Mouse (Mus musculus) forebrain, embryonic 10.5 days (tissue): ENCODE results near the gene Golim4. TPM values are rescaled to one million over a fixed set of nuclear protein-coding genes. Genes with fewer than 3 reads are reported as not detected.
"Not testable (repeated sequence)": the region's sequence is repeated elsewhere in the genome, so short reads cannot be mapped to it uniquely, and the experiment has no call there.

ENCODE experiments used
- DNase-seq: peaks from one replicate; pipeline ENCODE4 v3.0.0-alpha.2; 2017; ENCODE audit warnings: low spot score; ENCODE audit errors: extremely low spot score
- H3K27ac ChIP-seq: fragments of 300-500 bp; sonication (generic); 2 replicates; pipeline ENCODE4 v1.5.1; 2016; ENCODE audit warnings: mild to moderate bottlenecking
- H3K27me3 ChIP-seq: fragments of 300-500 bp; sonication (generic); 2 replicates; pipeline ENCODE4 v1.6.1; 2016; ENCODE audit warnings: mild to moderate bottlenecking; ENCODE audit not compliant: poor library complexity, severe bottlenecking
- H3K36me3 ChIP-seq: fragments of 300-500 bp; sonication (generic); replicated peaks from 2 replicates; pipeline ENCODE4 v1.6.1; 2016; ENCODE audit warnings: mild to moderate bottlenecking, moderate library complexity
- H3K4me1 ChIP-seq: fragments of 300-500 bp; sonication (generic); 2 replicates; pipeline ENCODE4 v1.6.1; 2016
- H3K4me3 ChIP-seq: fragments of 300-500 bp; sonication (generic); 2 replicates; pipeline ENCODE4 v1.5.1; 2016; ENCODE audit warnings: mild to moderate bottlenecking, moderate library complexity
- H3K9me3 ChIP-seq: fragments of 300-500 bp; sonication (generic); 2 replicates; pipeline ENCODE4 v1.6.1; 2016; ENCODE audit warnings: mild to moderate bottlenecking, moderate library complexity
- WGBS: fragments of 180-500 bp; shearing (Covaris S2); methylation state at CpG from one replicate; pipeline ENCODE4 v1.1.7; 2016; 5-methylcytosine and 5-hydroxymethylcytosine counted together
- polyA plus RNA-seq: library from polyadenylated mRNA; unstranded; fragments of >200 nt; fragmentation: Nextera tagmentation; extraction: Ambion mirVana; gene quantifications from 2 replicates; pipeline ENCODE4 v1.2.1, GENCODE M21; 2016

Gene Golim4
- 50.1 and 57.1 TPM in 2 replicates for polyA plus RNA-seq

DNA sequence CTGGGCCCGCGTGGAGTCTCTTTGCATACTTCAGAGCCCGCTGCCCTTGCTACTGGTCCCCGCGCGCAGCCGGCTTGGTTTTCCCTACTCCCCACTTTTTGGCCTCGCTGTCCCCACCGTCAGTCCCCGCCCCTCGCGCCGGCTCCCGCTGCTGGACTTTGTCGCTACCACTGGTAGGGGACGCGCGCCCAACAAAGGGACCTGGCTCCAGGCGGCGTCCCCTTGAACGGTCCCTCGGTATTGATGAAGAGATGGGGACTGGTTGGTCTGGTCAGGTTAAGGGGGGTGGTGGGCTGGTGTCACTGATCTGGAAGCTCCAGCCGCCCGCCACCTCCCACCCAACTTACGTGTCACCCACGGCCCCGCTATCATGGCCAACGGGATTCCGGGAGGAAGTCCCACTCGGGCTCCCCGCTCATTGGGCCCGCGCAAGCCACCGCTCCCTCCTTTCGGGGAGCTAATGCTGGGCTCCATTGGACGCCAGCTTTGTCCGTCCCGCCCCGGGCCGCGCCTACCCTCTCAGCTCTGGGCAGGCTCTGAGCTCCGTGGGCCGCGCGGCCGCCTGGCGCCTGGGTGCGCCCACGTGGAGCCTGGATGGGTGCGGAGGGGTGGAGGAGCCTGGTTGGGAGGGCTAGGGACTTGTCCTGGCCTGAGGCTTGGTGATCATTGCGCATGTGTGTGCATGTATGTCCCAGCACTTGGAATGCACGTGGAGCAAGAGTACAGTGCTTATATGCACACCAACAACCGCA is at the start of gene Golim4:
Golim4 (minus strand) TSS at position 399 of the 752 bp plus-strand sequence.
- H3K9me3 ChIP-seq: no peaks in the 10 kb centered on the region
- DNase-seq: peak; percentile 92
- H3K36me3 ChIP-seq: peaks cover 11% of the 10 kb centered on the region
- WGBS: 2% methylated on average over 53 of the region's 53 CpGs
- peak within 1 kb of the TSS; percentile 79 for H3K4me3 ChIP-seq
- peaks cover 37% of the 10 kb centered on the region for H3K4me1 ChIP-seq
- H3K27ac ChIP-seq: peak within 1 kb of the TSS; percentile 94
- no peaks in the 10 kb centered on the region for H3K27me3 ChIP-seq

DNA sequence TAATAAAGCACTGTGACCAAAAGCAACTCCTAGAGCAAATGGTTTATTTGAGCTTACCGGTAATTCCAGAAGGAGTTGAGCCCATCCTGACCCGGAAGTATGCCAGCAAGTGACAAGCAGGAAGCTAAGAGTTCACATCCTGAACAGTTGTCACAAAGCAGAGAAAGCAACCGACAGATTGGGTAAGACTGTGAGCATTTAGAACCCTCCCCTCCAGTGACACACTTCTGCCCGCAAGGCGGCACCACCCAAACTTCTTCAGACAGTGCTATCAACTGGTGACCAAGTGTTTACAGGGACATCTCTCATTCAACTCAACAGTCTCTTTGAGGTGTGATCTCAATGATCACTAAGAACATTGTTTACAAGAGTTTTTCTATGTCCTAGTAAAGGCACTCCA is 48.9 kb upstream of the Golim4 start:
- WGBS: 90% methylated on average over 5 of the region's 5 CpGs
- no peak for DNase-seq
- Histone ChIP-seq H3K27me3 (no peaks in the 10 kb centered on the region), H3K4me3 (no peak overlapping the region), H3K9me3 (no peaks in the 10 kb centered on the region), H3K4me1 (no peaks in the 10 kb centered on the region), H3K36me3 (no peaks in the 10 kb centered on the region), H3K27ac (no peak overlapping the region)

DNA sequence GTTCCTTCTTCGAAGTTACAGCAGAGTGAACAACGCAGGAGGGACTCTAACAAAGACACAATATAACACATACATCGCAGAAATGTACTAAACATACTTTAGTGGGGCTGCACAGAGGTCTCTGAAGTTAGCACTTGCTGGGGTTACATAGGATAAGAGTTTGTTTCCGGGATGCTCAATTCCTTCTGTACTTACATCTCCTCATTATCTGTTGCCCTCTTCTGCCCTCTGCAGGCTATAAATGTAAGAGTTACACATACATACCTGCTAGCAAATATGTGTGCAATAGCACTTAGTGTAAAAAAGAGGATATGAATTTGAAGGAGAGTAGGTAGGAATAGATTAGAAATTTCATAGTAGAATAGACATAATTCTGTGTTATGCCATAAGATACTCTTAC is 44.4 kb upstream of the Golim4 start:
- no peak overlapping the region for H3K4me3 ChIP-seq
- H3K4me1 ChIP-seq: no peaks in the 10 kb centered on the region
- no peak overlapping the region for H3K27ac ChIP-seq
- WGBS: 51% methylated on average over 4 of the region's 4 CpGs
- H3K27me3 ChIP-seq: no peaks in the 10 kb centered on the region
- DNase-seq: no peak
- no peaks in the 10 kb centered on the region for H3K9me3 ChIP-seq
- H3K36me3 ChIP-seq: no peaks in the 10 kb centered on the region

DNA sequence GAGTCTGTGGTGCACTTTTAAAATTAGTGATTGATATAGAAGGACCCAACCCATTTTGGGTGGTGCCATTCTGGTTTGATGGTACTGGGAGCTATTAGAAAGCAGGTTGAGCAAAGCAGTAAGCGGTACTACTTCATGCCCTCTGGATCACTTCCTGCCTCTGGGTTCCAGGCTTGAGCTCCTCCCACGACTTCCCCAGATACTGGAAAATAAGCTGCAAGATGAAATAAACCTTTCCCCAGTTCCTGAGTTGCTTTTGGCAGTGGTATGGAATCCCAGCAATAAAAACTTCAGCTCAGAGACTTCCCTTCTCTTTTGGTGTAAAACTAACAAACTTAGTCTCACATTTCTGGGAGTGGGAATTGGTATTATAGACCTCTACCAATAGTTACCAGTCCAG is 43.7 kb upstream of the Golim4 start:
- WGBS: 71% methylated on average over 2 of the region's 2 CpGs
- Histone ChIP-seq H3K36me3 (no peaks in the 10 kb centered on the region), H3K4me3 (no peak overlapping the region), H3K4me1 (no peaks in the 10 kb centered on the region), H3K27ac (no peak overlapping the region), H3K27me3 (no peaks in the 10 kb centered on the region), H3K9me3 (no peaks in the 10 kb centered on the region)
- DNase-seq: no peak

DNA sequence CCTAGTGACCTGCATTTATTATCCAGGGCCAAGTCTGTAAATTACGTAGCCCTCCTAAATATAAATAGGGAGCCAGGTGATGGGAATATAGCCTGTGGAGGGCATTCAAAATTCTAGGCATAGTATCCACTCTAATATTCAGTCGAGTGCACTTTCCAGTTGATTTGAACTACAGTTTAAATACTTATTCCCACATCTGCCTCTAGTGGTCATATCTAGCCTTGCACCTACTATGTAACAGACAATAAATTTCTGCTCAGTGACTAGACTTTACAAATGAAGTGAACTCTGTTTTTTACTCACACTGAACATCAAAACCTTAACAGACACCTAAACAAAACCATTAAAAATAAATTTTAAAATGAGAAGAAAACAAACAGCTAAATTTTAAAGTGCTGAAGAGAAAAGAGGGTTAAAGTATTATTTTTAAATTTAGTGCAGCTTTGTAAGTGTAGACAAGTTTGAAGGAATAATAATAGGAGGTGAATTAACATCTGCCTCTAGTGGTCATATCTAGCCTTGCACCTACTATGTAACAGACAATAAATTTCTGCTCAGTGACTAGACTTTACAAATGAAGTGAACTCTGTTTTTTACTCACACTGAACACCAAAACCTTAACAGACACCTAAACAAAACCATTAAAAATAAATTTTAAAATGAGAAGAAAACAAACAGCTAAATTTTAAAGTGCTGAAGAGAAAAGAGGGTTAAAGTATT is 24.4 kb upstream of the Golim4 start:
- not testable (repeated sequence) for H3K9me3 ChIP-seq, H3K27me3 ChIP-seq, DNase-seq, H3K4me1 ChIP-seq, H3K4me3 ChIP-seq, H3K36me3 ChIP-seq, H3K27ac ChIP-seq
- 79% methylated on average over 2 of the region's 2 CpGs for WGBS

DNA sequence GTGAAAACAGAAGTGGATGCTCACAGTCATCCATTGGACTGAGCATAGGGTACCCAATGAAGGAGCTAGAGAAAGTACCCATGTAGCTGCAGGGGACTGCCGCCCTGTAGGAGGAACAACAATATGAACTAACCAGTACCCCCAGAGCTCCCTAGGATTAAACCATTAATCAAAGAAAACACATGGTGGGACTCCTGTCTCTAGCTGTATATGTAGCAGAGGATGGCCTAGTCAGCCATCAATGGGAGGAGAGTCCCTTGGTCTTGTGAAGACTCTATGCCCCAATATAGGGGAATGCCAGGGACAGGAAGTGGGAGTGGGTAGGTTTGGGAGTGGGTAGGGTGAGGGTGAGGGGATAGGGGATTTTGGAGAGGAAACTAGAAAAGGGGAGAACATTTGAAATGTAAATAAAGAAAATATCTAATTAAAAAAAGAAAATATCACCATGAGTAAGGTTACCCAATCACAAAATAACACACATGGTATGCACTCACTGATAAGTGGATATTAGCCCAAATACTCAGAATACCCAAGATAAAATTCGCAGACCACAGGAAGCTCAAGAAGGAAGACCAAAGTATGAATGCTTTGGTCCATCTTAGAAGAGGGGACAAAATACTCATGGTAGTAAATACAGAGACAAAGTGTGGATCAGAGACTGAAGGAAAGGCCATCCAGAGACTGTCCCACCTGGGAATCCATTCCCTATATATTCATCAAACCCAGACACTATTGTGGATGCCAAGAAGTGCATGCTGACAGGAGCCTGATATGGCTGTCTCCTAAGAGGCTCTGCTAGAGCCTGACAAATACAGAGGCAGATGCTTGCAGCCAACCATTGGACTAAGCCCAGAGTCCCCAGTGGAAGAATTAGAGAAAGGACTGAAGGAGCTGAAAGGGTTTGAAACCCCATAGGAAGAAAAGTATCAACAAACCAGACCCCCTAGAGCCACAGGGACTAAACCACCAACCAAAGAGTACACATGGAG is 6.3 kb upstream of the Golim4 start:
- WGBS: 84% methylated on average over 2 of the region's 2 CpGs
- not testable (repeated sequence) for DNase-seq, H3K36me3 ChIP-seq, H3K4me3 ChIP-seq, H3K27me3 ChIP-seq, H3K9me3 ChIP-seq, H3K4me1 ChIP-seq, H3K27ac ChIP-seq

DNA sequence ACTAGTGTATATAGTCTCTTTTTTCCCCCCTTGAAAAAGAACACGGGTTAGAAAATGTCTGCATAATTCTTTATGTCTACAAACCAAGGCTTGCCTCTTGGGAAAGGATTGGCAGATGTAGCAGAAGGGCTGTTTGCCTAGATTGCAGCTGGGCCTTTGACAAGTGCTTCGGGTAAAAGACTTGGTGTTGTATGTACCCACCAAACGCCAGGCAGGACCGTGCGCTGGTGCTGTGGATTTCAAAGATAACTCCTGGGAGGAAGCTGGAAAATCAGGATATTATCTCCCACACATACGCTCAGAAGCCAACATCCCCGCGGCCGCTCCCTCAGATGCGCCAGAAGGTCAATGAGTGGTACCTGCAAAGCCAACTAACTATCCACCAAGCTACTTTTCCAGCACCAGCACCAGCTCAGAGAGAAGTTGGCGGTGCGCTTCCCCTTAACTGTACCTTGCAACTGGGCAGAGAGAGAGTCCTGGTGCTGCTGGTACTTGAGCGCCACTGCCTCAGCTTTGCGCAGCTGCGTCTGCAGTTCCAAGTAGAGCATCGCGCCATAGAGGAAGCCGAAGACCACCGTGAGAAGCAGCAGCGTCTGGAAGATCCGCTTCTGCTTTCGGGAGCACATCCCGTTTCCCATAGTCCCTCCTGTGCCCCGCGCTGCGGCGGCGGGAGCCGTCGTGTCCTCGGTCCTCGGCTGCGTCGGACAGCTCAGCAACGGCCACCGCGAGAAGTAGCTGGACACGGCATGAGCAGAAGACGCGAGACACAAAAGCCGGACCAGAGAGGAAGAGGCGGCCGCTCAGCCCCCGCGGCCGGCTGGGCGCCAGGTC is 873 bp downstream of the Golim4 start:
- Histone ChIP-seq H3K27ac (peak overlapping the region; percentile 94), H3K4me3 (peak overlapping the region; percentile 79), H3K36me3 (peaks cover 19% of the 10 kb centered on the region), H3K27me3 (no peaks in the 10 kb centered on the region), H3K4me1 (peaks cover 37% of the 10 kb centered on the region), H3K9me3 (no peaks in the 10 kb centered on the region)
- WGBS: 5% methylated on average over 47 of the region's 47 CpGs
- peak; percentile 68 for DNase-seq

DNA sequence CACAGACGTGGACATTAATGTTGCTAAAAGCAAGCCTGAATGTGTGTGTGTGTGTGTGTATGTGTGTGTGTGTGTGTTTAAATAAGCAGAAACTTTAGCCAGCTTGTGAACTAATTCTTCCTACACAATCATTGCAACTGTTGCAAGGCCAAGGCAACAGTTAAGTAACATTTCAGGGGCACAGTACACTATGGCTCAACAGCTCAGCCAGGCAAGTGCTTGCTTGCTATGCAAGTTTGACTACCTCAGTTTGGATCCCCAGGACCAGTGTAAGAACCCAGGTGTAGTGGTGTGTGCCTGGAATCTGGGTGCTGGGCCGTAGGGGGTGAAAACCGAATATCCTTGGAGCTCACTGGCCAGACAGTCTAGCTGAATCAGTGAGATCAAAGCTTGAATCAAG is 2.6 kb downstream of the Golim4 start:
- Histone ChIP-seq H3K27me3 (no peaks in the 10 kb centered on the region), H3K9me3 (no peaks in the 10 kb centered on the region), H3K27ac (0 out of 2 replicates have a peak overlapping the region, but pooled peaks have one; percentile 33), H3K36me3 (peaks cover 22% of the 10 kb centered on the region), H3K4me1 (peaks cover 37% of the 10 kb centered on the region), H3K4me3 (peak overlapping the region; percentile 79)
- DNase-seq: no peak
- 73% methylated on average over 3 of the region's 3 CpGs for WGBS

DNA sequence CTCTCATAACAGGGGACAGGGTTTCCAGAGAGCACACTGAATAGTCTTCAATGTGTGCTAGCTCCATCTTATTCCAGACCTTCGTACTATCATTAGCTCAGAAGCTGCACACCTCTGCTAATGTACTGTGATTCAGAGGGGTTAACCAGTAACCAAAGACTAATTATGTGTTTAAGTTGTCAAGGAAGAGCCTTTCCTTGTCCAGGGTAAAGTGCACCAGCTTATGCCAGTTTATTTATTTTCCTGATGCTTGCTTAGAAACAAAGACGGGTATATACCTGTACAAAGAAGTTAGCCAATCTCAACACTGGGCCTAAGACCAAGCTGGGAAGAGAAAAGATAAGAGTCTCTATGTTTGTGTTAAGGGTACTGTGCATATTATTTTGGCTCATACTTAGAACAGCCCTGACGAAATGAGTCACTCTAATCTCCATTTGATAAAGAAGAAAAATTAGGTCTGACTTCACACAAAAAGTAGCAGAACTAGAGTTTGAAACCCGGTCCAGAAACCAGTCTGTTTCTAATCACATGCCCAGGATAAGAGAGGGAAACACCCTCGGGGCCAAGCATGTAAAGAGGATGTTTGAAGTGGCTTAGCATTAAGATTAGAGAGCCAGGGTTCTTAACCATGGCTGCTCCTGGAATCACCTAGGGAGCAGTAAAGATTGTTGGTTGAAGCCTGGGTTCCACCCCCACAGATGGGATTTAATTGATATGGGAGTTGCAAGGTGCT is 4.3 kb downstream of the Golim4 start:
- H3K4me3 ChIP-seq: no peak overlapping the region
- no peaks in the 10 kb centered on the region for H3K27me3 ChIP-seq
- DNase-seq: no peak
- H3K9me3 ChIP-seq: no peaks in the 10 kb centered on the region
- peaks cover 34% of the 10 kb centered on the region for H3K36me3 ChIP-seq
- peaks cover 37% of the 10 kb centered on the region for H3K4me1 ChIP-seq
- H3K27ac ChIP-seq: no peak overlapping the region
- 80% methylated on average over 5 of the region's 5 CpGs for WGBS

DNA sequence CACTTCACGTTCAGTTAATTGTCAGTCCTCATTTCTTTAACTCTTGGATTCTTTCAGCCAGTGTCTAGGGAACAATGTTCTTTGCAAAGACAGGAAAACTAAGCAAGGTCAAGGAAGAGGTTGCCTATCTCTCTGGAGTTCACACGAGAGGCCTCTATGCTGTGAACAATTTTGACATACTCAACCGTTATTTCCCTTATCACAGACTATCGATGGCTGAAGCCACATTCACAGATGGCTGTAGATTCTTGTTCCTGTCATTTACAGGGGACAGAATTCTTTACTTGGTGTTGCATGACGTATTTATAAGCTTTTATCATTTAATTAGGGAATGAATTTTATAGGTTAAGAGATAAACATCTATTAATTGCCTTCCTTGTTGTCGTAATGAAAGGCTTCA is 5.9 kb downstream of the Golim4 start:
- peaks cover 4% of the 10 kb centered on the region; the same call in 1 of the 2 replicates for H3K9me3 ChIP-seq
- WGBS: 86% methylated on average over 6 of the region's 6 CpGs

DNA sequence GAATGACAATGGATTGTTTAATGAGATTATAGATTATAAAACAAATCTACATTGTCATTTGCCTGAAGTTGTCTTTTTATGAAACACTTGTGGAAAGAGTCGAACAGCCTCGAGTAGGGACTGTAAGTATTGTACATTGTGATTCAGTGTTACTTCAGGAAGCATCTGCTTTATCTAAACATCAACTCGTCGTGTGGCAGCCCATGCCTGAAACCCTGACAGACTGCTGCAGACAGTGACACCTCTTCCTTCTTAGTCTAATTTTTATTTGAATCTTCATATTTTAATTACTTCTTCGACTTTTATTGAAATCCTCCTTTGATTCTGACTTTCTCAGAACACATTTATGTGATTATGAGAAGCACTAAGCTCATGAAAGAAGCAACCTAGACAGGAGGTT is 7.4 kb downstream of the Golim4 start:
- 90% methylated on average over 5 of the region's 5 CpGs for WGBS

More for the DNA sequence above, 5.9 kb downstream of the Golim4 start:
- DNase-seq: no peak
- H3K4me1 ChIP-seq: peaks cover 33% of the 10 kb centered on the region
- H3K36me3 ChIP-seq: peaks cover 50% of the 10 kb centered on the region
- H3K4me3 ChIP-seq: no peak overlapping the region
- no peak overlapping the region for H3K27ac ChIP-seq
- H3K27me3 ChIP-seq: no peaks in the 10 kb centered on the region

More for the DNA sequence above, 7.4 kb downstream of the Golim4 start:
- Histone ChIP-seq H3K36me3 (peaks cover 64% of the 10 kb centered on the region), H3K4me1 (peaks cover 18% of the 10 kb centered on the region), H3K4me3 (no peak overlapping the region), H3K9me3 (peaks cover 4% of the 10 kb centered on the region; the same call in 1 of the 2 replicates), H3K27ac (no peak overlapping the region), H3K27me3 (no peaks in the 10 kb centered on the region)
- DNase-seq: no peak
